Mouse (Mus musculus) spleen, adult 18-20 months (tissue): ENCODE results near the gene Lman1l.

Experiments used
- DNase-seq, 2 experiments: peaks; one replicate each; pipeline ENCODE4 v3.0.0; 2022; ENCODE audit warnings: mixed read lengths in 2 of 2

Lman1l gene

GRCm38 (mm10) chr9:57617556-57618169 lies 2.9 kb downstream of the Lman1l start:
- DNase-seq = no peak

DNA sequence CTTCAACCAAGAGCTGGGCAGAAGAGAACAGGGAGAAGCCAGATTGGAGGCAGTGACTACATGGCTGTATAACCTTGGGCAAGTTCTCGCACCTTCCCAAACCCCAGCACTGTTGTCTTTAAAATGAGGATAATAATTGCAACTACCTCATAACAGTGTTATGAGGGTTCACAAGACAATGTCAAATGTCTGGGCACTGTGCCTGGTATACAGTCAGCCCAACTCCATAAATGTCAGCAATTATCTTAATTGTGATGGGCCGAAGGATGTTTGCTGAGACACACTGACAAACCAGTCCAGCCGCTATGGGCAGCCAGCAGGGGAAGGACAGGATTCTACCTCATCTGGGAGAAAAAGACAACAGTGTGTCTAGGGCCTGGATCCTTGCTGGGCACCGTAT lies 5.8 kb downstream of the Lman1l start:
- no peak for DNase-seq

DNA sequence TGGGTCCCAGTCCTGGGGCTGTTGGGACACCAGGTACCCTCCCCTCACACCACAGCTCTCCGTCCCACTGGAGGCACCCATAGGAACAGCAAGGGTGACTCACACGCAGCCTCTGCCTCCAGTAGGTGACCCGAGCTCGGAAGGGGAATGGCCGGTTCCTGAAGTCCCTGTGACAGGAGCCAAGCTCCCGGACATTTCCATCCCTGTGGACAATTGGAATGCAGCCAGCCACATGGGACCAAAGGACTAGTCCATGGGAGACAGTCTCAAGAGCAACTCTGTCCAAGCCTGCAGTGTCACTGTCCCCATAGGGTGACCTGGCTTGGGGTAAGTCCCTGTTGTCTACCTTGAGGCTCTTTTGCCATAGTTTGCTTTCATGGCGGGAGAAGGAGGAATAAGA lies 6.6 kb downstream of the Lman1l start:
- DNase-seq = no peak

- no peak for DNase-seq
These were observed 8.0 kb downstream of the Lman1l start for GRCm38 (mm10) chr9:57612587-57612986.

DNA sequence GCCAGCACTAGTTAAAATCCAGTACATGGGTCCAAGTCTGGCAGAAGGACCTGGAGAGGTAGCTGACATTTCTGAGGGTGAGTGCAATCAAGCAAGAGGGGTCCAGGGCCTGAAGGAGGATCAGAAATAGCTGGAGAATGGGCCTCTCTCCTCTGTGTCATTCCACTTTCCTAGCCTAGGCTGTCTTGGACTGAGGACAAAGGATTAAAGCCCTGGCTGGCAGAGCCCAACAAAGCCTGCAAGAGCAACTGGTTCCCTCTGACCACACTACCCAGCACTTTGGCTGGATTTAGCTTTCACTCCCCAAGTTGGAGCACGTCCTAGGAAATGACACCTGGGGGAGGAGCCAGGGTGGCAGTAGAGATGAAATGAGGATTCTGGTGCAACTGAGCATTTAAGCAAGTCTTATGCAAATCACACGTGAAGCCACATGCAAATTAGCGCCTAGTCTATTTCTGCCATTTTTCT lies 10.2 kb downstream of the Lman1l start:
- no peak for DNase-seq

- DNase-seq = no peak
These were observed 10.8 kb downstream of the Lman1l start for GRCm38 (mm10) chr9:57609803-57610202.

DNA sequence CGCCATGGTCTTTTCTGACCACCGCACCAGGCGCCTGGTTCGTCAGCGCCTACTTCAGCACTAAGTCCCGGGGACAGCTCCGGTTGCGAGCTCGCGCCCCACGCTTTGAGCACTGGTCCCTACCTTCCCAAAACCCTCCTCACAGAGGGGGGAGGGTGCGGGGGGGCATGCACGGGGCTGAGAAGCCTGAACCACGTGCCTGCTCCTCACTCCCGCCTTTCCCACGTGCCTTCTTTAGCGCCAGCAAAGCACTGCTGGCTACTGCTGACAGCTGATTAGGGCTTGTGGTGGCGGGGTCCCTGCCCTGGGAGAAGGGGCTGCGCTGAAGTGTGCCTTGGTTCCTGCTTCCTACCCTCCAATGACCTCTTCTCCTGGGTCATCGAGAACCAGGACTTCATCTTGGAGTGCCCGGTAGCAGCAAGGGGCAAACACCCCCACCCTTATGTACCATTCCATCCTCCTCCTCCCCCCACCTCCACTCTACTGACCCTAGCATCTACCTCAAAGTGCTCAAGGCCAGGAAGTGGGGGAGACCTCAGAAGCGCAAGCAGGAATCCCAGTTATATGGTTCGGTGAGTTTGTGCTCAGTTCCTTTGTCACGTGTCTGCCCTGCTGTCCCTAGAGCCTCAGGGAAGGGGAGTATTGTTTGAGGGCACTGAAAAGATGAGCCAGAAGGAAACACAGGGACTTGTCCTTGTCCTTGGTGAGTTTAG lies 14.3 kb downstream of the Lman1l start, which contains the start of gene Cplx3:
Cplx3 (minus strand) TSS at position 143 of the 713 bp plus-strand sequence.
- no peak for DNase-seq

DNA sequence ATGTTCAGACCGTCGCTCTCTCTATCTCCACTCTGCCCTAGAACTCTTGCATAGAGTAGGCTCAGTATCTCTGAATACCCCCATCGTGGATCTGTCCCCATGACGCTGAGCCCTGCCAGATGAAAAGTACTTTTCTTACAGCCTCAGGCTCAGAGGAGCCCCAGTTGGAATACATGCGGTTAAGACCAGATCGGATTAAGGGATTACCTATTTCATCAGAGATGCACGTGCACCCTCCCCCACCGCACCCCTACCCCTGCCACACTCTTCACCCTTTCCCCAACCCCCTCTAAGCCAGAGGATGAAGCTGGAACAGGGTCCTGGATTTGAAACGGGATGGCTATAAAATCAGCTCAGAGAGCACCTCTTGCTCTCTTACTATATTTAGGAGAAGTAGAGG lies 15.1 kb downstream of the Lman1l start:
- no peak for DNase-seq

DNA sequence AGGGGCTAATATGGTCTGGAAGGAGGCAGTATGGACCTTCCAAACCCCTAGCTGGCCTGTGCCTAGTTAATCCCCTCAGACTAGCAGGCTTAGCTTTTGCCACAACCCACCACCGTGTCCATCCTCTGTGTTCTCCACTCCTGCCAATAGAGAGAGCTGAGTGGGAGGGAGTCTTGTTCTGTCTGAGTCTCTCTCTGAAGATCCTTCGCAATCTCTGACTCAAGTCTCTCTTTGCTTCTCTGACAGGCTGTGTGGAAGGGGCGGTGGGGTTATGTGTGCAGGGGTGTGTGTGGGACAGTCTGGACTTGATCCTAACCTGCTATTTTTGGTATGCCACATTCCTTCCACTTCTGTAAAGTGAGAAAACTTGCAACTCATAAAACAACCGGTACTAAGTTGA lies 15.7 kb downstream of the Lman1l start:
- no peak for DNase-seq

- DNase-seq = no peak
These were observed 18.5 kb downstream of the Lman1l start for GRCm38 (mm10) chr9:57602098-57602497.

GRCm38 (mm10) chr9:57601353-57601706 lies 19.2 kb downstream of the Lman1l start:
- no peak for DNase-seq

GRCm38 (mm10) chr9:57600620-57601352 lies 19.8 kb downstream of the Lman1l start:
- no peak for DNase-seq

DNA sequence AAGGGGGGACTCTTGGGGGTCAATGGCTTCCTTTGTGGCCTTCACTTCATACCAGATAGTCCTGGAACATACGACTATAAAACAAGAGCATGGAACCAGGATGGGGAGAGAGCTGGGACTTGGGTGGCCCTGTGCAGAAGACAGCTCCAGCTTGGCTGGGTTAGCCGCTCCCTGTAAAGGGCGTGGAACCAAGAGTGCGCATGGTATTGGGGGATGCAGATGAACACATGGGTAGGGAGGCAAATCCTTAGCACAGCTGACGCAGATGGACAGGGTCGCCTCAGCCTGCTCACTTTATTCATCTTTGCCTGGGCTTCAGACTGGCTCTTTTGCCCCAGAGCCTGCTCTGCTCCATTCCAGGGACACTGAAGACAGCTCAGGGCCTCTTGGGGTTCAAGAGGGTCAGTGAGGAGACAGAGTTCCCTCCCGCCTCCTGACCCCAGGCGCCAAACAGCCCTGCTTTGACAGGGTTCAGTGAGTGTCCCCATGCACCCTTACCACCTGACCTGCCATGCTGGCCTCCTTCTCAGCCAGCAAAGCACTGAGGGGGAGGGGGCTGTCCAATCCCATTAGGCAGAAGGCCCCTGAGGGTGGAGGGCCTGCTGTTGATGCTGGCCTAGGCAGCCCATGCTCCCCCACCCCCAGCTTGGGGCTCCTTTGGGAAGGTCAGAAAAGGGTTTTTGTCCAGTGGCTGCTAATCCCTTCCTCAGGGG lies 21.6 kb downstream of the Lman1l start:
- DNase-seq = no peak

- no peak for DNase-seq
These were observed 22.6 kb downstream of the Lman1l start for GRCm38 (mm10) chr9:57597929-57598382.

- no peak for DNase-seq
These were observed 23.3 kb downstream of the Lman1l start for GRCm38 (mm10) chr9:57597265-57597664.

DNA sequence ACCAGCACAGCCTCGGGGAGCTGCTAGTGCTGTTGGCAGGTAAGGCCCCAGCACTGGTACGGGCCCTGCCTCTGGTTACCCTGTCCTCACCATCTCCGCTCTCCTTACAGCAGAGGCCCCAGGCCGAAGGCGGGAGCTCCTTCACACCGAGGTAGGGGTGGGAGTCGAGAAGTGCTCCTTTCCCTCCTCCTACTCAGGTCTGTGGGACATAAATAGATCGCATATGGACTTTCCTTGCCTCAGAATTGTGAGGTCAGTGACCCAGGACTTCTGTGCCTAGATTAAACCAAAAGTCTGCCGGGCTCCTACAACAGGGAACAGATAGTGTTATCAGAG lies 26.4 kb downstream of the Lman1l start:
- no peak for DNase-seq

GRCm38 (mm10) chr9:57593454-57594173 lies 27.0 kb downstream of the Lman1l start:
- no peak for DNase-seq

GRCm38 (mm10) chr9:57590726-57591125 lies 29.8 kb downstream of the Lman1l start:
- no peak for DNase-seq

GRCm38 (mm10) chr9:57589224-57590126 lies 31.1 kb downstream of the Lman1l start, which contains the start of gene Ulk3:
Gene Ulk3, plus strand, starts transcription at chr9:57589452.
- peak; percentile 83 to 87 for DNase-seq

- DNase-seq = no peak
These were observed 35.6 kb downstream of the Lman1l start for GRCm38 (mm10) chr9:57584991-57585390.

DNA sequence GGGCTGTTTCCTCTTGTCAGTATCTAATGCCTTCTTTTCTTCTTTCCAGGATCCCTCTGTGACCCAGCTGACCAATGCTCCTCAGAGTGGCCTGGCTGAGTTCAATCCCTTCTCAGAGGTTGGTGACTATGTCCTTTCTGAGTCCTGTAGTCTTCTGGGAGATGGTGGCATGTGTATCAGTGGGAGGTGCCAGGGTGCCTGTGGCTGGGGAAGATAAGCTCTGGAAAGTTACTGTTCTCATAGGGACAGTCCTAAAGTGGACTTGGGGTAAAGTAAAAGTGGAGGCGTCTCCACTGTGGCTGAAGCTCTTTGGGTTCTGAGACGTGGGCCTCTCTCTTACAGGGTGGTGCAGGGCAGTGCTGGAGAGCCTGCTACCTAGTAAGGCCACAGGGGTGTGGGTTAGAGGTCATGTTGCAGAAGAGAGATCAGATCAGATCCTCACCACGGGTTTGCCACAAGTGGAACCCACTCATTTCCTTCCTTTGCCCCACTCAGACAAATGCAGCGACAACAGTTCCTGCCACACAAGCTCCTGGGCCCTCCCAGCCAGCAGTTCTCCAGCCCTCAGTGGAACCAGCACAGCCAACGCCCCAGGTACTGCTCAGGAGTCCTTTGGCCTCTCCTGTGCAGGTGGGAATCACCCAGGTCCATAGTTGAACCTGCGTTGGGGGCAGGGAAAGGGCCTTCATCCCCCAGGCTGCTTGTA lies 43.3 kb downstream of the Lman1l start:
- DNase-seq = no peak
